Mouse (Mus musculus): ENCODE results near the gene Slc7a1.

DNA sequence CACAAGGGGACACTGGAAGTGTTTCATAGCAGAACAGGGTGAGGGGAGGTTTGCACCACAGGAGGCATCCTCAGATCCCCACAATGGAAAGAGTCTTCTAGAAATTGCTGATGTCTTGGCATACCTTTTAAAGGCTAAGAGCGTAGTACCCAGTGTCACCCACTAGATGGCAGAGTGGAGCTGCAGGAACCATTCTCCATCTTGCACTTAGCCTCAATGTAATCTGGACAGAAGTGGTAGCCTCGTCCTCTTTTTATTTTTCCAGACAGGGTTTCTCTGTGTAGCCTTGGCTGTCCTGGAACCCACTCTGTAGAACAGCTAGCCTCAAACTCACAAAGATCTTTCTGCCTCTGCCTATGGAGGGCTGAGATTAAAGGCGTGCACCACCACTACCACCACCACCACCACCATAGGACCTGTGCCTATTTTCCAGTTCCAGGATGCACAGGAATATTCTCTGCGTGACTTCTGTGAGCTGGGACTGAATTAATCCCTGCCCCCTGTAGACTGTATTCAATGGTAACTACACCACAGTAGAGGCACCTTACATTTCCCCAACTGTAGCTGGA lies 74.3 kb downstream of the Slc7a1 start:
- TF ChIP-seq TCF12 (IDR thresholded peaks at IDR 0.05; ENCODE audit: insufficient read depth, poor library complexity, severe bottlenecking), result no peak
- TF ChIP-seq USF1 (IDR thresholded peaks at IDR 0.05; ENCODE audit: low read depth), result no peak
- TF ChIP-seq CEBPB (IDR thresholded peaks at IDR 0.05; ENCODE audit: insufficient read depth, poor library complexity, severe bottlenecking), result no peak
- no peak for TF ChIP-seq POLR2A (IDR thresholded peaks at IDR 0.05; ENCODE audit: insufficient read length, low read depth)
- TF ChIP-seq MYOG (IDR thresholded peaks at IDR 0.05; ENCODE audit: control insufficient read depth in 1 of 3, insufficient read depth in 1 of 3, insufficient read length in 2 of 3, low read depth in 2 of 3), result no peak
- TF ChIP-seq MYOD1 (IDR thresholded peaks at IDR 0.05; ENCODE audit: control insufficient read depth in 1 of 3, insufficient read length in 2 of 3, low read depth in 2 of 3), result no peak
- TF ChIP-seq MAX (IDR thresholded peaks at IDR 0.05; ENCODE audit: low read depth), result no peak
- TF ChIP-seq TCF3 (IDR thresholded peaks at IDR 0.05; ENCODE audit: insufficient read length, low read depth), result no peak

All from myocyte (in vitro differentiated cells).